Mouse (Mus musculus): ENCODE data around the gene Agap3. TPM values are rescaled to one million over a fixed set of nuclear protein-coding genes. Genes with fewer than 3 reads are reported as not detected.
A peak's percentile ranks its signal among the peaks of the same experiment; 100 is the strongest.

Gene Agap3
- polyA plus RNA-seq, 1 experiment from 2014 or later, result 18.6 TPM

GRCm38 (mm10) chr5:24534292-24534691 lies 82.3 kb downstream of the Agap3 start:
- H3K27me3 ChIP-seq (ENCODE audit: control insufficient read depth, insufficient read depth, low read depth, low read length), result peaks cover 17% of the 10 kb centered on the region
- no peak overlapping the region for H3K4me3 ChIP-seq (ENCODE audit: low read length)
- no peak overlapping the region for H3K9ac ChIP-seq (ENCODE audit: low read length)
- no peak overlapping the region for H3K27ac ChIP-seq (ENCODE audit: low read length)
- no peaks in the 10 kb centered on the region for H3K36me3 ChIP-seq (ENCODE audit: control insufficient read depth, insufficient read depth, low read length)
- no peak for ATAC-seq (ENCODE audit: low read depth)
- 47% methylated on average over 5 of the region's 5 CpGs for WGBS
- H3K4me2 ChIP-seq (ENCODE audit: low read depth, low read length), result no peak overlapping the region
- H3K9me3 ChIP-seq (ENCODE audit: control insufficient read depth, low read length), result no peaks in the 10 kb centered on the region
- H3K4me1 ChIP-seq (replicated peaks; ENCODE audit: control insufficient read depth, insufficient read depth, low read length), result no peaks in the 10 kb centered on the region

- Histone ChIP-seq H3K4me2 (ENCODE audit: low read depth, low read length) (no peak overlapping the region), H3K4me1 (replicated peaks; ENCODE audit: control insufficient read depth, insufficient read depth, low read length) (peaks cover 5% of the 10 kb centered on the region), H3K9ac (ENCODE audit: low read length) (no peak overlapping the region), H3K27me3 (ENCODE audit: control insufficient read depth, insufficient read depth, low read depth, low read length) (peaks cover 9% of the 10 kb centered on the region; the same call in 1 of the 2 replicates), H3K27ac (ENCODE audit: low read length) (no peak overlapping the region), H3K9me3 (ENCODE audit: control insufficient read depth, low read length) (no peaks in the 10 kb centered on the region), H3K4me3 (ENCODE audit: low read length) (no peak overlapping the region), H3K36me3 (ENCODE audit: control insufficient read depth, insufficient read depth, low read length) (no peaks in the 10 kb centered on the region)
- ATAC-seq (ENCODE audit: low read depth), result no peak
- 68% methylated on average over 3 of the region's 3 CpGs for WGBS
Observed at GRCm38 (mm10) chr5:24535731-24536130, 83.8 kb downstream of the Agap3 start.

GRCm38 (mm10) chr5:24536511-24536910 lies 84.5 kb downstream of the Agap3 start:
- Histone ChIP-seq H3K4me3 (ENCODE audit: low read length) (no peak overlapping the region), H3K9ac (ENCODE audit: low read length) (no peak overlapping the region), H3K36me3 (ENCODE audit: control insufficient read depth, insufficient read depth, low read length) (no peaks in the 10 kb centered on the region), H3K27ac (ENCODE audit: low read length) (no peak overlapping the region), H3K9me3 (ENCODE audit: control insufficient read depth, low read length) (no peaks in the 10 kb centered on the region), H3K4me2 (ENCODE audit: low read depth, low read length) (no peak overlapping the region), H3K4me1 (replicated peaks; ENCODE audit: control insufficient read depth, insufficient read depth, low read length) (peaks cover 12% of the 10 kb centered on the region), H3K27me3 (ENCODE audit: control insufficient read depth, insufficient read depth, low read depth, low read length) (peaks cover 6% of the 10 kb centered on the region; the same call in 1 of the 2 replicates)
- no peak for ATAC-seq (ENCODE audit: low read depth)
- WGBS, result 80% methylated on average over 5 of the region's 5 CpGs

GRCm38 (mm10) chr5:24537618-24538017 lies 85.6 kb downstream of the Agap3 start:
- Histone ChIP-seq H3K4me1 (replicated peaks; ENCODE audit: control insufficient read depth, insufficient read depth, low read length) (peaks cover 12% of the 10 kb centered on the region), H3K27ac (ENCODE audit: low read length) (no peak overlapping the region), H3K9me3 (ENCODE audit: control insufficient read depth, low read length) (no peaks in the 10 kb centered on the region), H3K4me3 (ENCODE audit: low read length) (no peak overlapping the region), H3K36me3 (ENCODE audit: control insufficient read depth, insufficient read depth, low read length) (no peaks in the 10 kb centered on the region), H3K4me2 (ENCODE audit: low read depth, low read length) (no peak overlapping the region), H3K27me3 (ENCODE audit: control insufficient read depth, insufficient read depth, low read depth, low read length) (peaks cover 2% of the 10 kb centered on the region; the same call in 1 of the 2 replicates), H3K9ac (ENCODE audit: low read length) (no peak overlapping the region)
- ATAC-seq (ENCODE audit: low read depth), result no peak
- WGBS, result 52% methylated on average over 16 of the region's 16 CpGs

- no peak overlapping the region for H3K9ac ChIP-seq (ENCODE audit: low read length)
- 79% methylated on average over 22 of the region's 22 CpGs for WGBS
- H3K4me3 ChIP-seq (ENCODE audit: low read length), result no peak overlapping the region
Observed at GRCm38 (mm10) chr5:24539571-24540296, 87.8 kb downstream of the Agap3 start.

GRCm38 (mm10) chr5:24540387-24541143 lies 88.6 kb downstream of the Agap3 start, which contains the start of gene Asb10:
TSS of gene Asb10 (minus strand) at chr5:24540978.
- peaks cover 2% of the 10 kb centered on the region; the same call in 1 of the 2 replicates for H3K27me3 ChIP-seq (ENCODE audit: control insufficient read depth, insufficient read depth, low read depth, low read length)
- ATAC-seq (ENCODE audit: low read depth), result peak; percentile 71
- H3K9me3 ChIP-seq (ENCODE audit: control insufficient read depth, low read length), result no peaks in the 10 kb centered on the region
- H3K27ac ChIP-seq (ENCODE audit: low read length), result no peak within 1 kb of the TSS
- no peak within 1 kb of the TSS for H3K9ac ChIP-seq (ENCODE audit: low read length)
- no peaks in the 10 kb centered on the region for H3K36me3 ChIP-seq (ENCODE audit: control insufficient read depth, insufficient read depth, low read length)
- H3K4me3 ChIP-seq (ENCODE audit: low read length), result peak within 1 kb of the TSS; percentile 15
- WGBS, result 14% methylated on average over 14 of the region's 14 CpGs
- peaks cover 12% of the 10 kb centered on the region for H3K4me1 ChIP-seq (replicated peaks; ENCODE audit: control insufficient read depth, insufficient read depth, low read length)
- peak within 1 kb of the TSS; percentile 38 for H3K4me2 ChIP-seq (ENCODE audit: low read depth, low read length)

More at GRCm38 (mm10) chr5:24539571-24540296, 87.8 kb downstream of the Agap3 start:
- Histone ChIP-seq H3K4me1 (replicated peaks; ENCODE audit: control insufficient read depth, insufficient read depth, low read length) (peaks cover 12% of the 10 kb centered on the region), H3K27ac (ENCODE audit: low read length) (no peak overlapping the region), H3K4me2 (ENCODE audit: low read depth, low read length) (no peak overlapping the region), H3K36me3 (ENCODE audit: control insufficient read depth, insufficient read depth, low read length) (no peaks in the 10 kb centered on the region), H3K27me3 (ENCODE audit: control insufficient read depth, insufficient read depth, low read depth, low read length) (peaks cover 2% of the 10 kb centered on the region; the same call in 1 of the 2 replicates), H3K9me3 (ENCODE audit: control insufficient read depth, low read length) (no peaks in the 10 kb centered on the region)
- ATAC-seq (ENCODE audit: low read depth), result no peak

- Histone ChIP-seq H3K27me3 (ENCODE audit: control insufficient read depth, insufficient read depth, low read depth, low read length) (peaks cover 2% of the 10 kb centered on the region; the same call in 1 of the 2 replicates), H3K4me3 (ENCODE audit: low read length) (peak overlapping the region; percentile 15), H3K9me3 (ENCODE audit: control insufficient read depth, low read length) (no peaks in the 10 kb centered on the region), H3K27ac (ENCODE audit: low read length) (no peak overlapping the region), H3K36me3 (ENCODE audit: control insufficient read depth, insufficient read depth, low read length) (no peaks in the 10 kb centered on the region), H3K9ac (ENCODE audit: low read length) (no peak overlapping the region), H3K4me1 (replicated peaks; ENCODE audit: control insufficient read depth, insufficient read depth, low read length) (peaks cover 12% of the 10 kb centered on the region), H3K4me2 (ENCODE audit: low read depth, low read length) (peak overlapping the region; percentile 38)
- 6% methylated on average over 6 of the region's 6 CpGs for WGBS
- no peak; the same call in 1 of the 2 replicates for ATAC-seq (ENCODE audit: low read depth)
Observed at GRCm38 (mm10) chr5:24541144-24541569, 89.2 kb downstream of the Agap3 start.

GRCm38 (mm10) chr5:24542643-24543042 lies 90.7 kb downstream of the Agap3 start:
- no peak for ATAC-seq (ENCODE audit: low read depth)
- no peaks in the 10 kb centered on the region for H3K27me3 ChIP-seq (ENCODE audit: control insufficient read depth, insufficient read depth, low read depth, low read length)
- no peak overlapping the region for H3K27ac ChIP-seq (ENCODE audit: low read length)
- no peak overlapping the region for H3K4me3 ChIP-seq (ENCODE audit: low read length)
- WGBS, result 75% methylated on average over 7 of the region's 7 CpGs
- H3K9ac ChIP-seq (ENCODE audit: low read length), result no peak overlapping the region
- no peaks in the 10 kb centered on the region for H3K9me3 ChIP-seq (ENCODE audit: control insufficient read depth, low read length)
- peaks cover 12% of the 10 kb centered on the region for H3K4me1 ChIP-seq (replicated peaks; ENCODE audit: control insufficient read depth, insufficient read depth, low read length)
- no peaks in the 10 kb centered on the region for H3K36me3 ChIP-seq (ENCODE audit: control insufficient read depth, insufficient read depth, low read length)
- H3K4me2 ChIP-seq (ENCODE audit: low read depth, low read length), result no peak overlapping the region
